Mouse (Mus musculus) monocyte, adult 2 months (primary cell): Measurements from ENCODE around the gene Gsk3b.
"Not testable (repeated sequence)": the region's sequence is repeated elsewhere in the genome, so short reads cannot be mapped to it uniquely, and the experiment has no call there.

Experiments used
- DNase-seq, 2 experiments: peaks; one replicate each; pipeline ENCODE4 v3.0.0; 2022; ENCODE audit warnings: low spot score in 2 of 2, low read depth in 1 of 2

The Gsk3b gene

GRCm38 (mm10) chr16:38088629-38089446 lies at the start of gene Gsk3b:
TSS of gene Gsk3b (plus strand) at chr16:38089001.
- DNase-seq, result peak; percentile 97

- no peak for DNase-seq
Measured at GRCm38 (mm10) chr16:38042160-38042559, 46.6 kb upstream of the Gsk3b start.

- no peak for DNase-seq
Measured at GRCm38 (mm10) chr16:38044551-38044950, 44.2 kb upstream of the Gsk3b start.

- no peak for DNase-seq
Measured at GRCm38 (mm10) chr16:38047781-38048558, 40.8 kb upstream of the Gsk3b start.

- DNase-seq, result no peak
Measured at GRCm38 (mm10) chr16:38057898-38058297, 30.9 kb upstream of the Gsk3b start.

- no peak for DNase-seq
Measured at GRCm38 (mm10) chr16:38058836-38059235, 30.0 kb upstream of the Gsk3b start.

- no peak for DNase-seq
Measured at GRCm38 (mm10) chr16:38059631-38060030, 29.2 kb upstream of the Gsk3b start.

GRCm38 (mm10) chr16:38073859-38074631 lies 14.8 kb upstream of the Gsk3b start:
- not testable (repeated sequence) for DNase-seq

- no peak for DNase-seq
Measured at GRCm38 (mm10) chr16:38080201-38080600, 8.6 kb upstream of the Gsk3b start.

- no peak for DNase-seq
Measured at GRCm38 (mm10) chr16:38087231-38087630, 1.6 kb upstream of the Gsk3b start.

- no peak for DNase-seq
Measured at GRCm38 (mm10) chr16:38087645-38088125, 1.1 kb upstream of the Gsk3b start.

- no peak for DNase-seq
Measured at GRCm38 (mm10) chr16:38088126-38088628, 624 bp upstream of the Gsk3b start.

- no peak for DNase-seq
Measured at GRCm38 (mm10) chr16:38089447-38090170, 808 bp downstream of the Gsk3b start.

GRCm38 (mm10) chr16:38090341-38091005 lies 1.7 kb downstream of the Gsk3b start:
- no peak for DNase-seq

- DNase-seq, result no peak
Measured at GRCm38 (mm10) chr16:38091041-38091440, 2.2 kb downstream of the Gsk3b start.

GRCm38 (mm10) chr16:38091706-38092105 lies 2.9 kb downstream of the Gsk3b start:
- DNase-seq, result no peak

GRCm38 (mm10) chr16:38092598-38092997 lies 3.8 kb downstream of the Gsk3b start:
- DNase-seq, result no peak

- no peak for DNase-seq
Measured at GRCm38 (mm10) chr16:38095181-38095851, 6.5 kb downstream of the Gsk3b start.

- no peak for DNase-seq
Measured at GRCm38 (mm10) chr16:38097521-38097920, 8.7 kb downstream of the Gsk3b start.
